9 mouse cellular contexts compared by ENCODE assay signal in genomic region chr10:24222911-24223310, GRCm38 (mm10). TPM values are rescaled to one million over a fixed set of nuclear protein-coding genes. Genes with fewer than 3 reads are reported as not detected.
DNase-seq lines count a peak whose midpoint lies in the region; ATAC-seq and TF ChIP-seq lines count a peak whose summit lies in the region.
"Had no signal": no experiment of that assay in that cellular context is flagged by ENCODE, and none has a peak within 500 bp of the region (broad histone marks: within the 10 kb centered on the region; RNA-seq: fewer than 3 reads in every experiment).

No protein-coding gene starts in this region.

- peak overlapping the region; percentile 64 for H3K4me2 ChIP-seq in heart, postnatal 0 days (ENCODE audit: low read depth, low read length)
- H3K4me2 ChIP-seq in embryonic facial prominence, embryonic 11.5 days (ENCODE audit: low read depth, low read length): peak overlapping the region; percentile 93
- H3K4me2 ChIP-seq in hindbrain, embryonic 16.5 days (ENCODE audit: low read length): peak overlapping the region; percentile 95
- peak overlapping the region; percentile 87 for H3K4me2 ChIP-seq in midbrain, embryonic 14.5 days (ENCODE audit: low read length)

- H3K9me3 ChIP-seq in heart, postnatal 0 days (replicated peaks; ENCODE audit: control insufficient read depth, low read length): no peaks in the 10 kb centered on the region
- H3K9me3 ChIP-seq in embryonic facial prominence, embryonic 11.5 days (replicated peaks; ENCODE audit: control insufficient read depth, low read length): no peaks in the 10 kb centered on the region
- no peaks in the 10 kb centered on the region for H3K9me3 ChIP-seq in hindbrain, embryonic 16.5 days (ENCODE audit: control insufficient read depth, low read length)
- H3K9me3 ChIP-seq in midbrain, embryonic 14.5 days (ENCODE audit: control insufficient read depth, low read length): no peaks in the 10 kb centered on the region

- peak overlapping the region; percentile 43 for H3K4me3 ChIP-seq in heart, postnatal 0 days (ENCODE audit: low read depth, low read length)
- peak overlapping the region; percentile 41 for H3K4me3 ChIP-seq in embryonic facial prominence, embryonic 11.5 days (ENCODE audit: low read depth, low read length)
- H3K4me3 ChIP-seq in hindbrain, embryonic 16.5 days (ENCODE audit: low read length): peak overlapping the region; percentile 52
- H3K4me3 ChIP-seq in midbrain, embryonic 14.5 days (replicated peaks; ENCODE audit: low read depth, low read length): peak overlapping the region; percentile 46
- no peak overlapping the region for H3K4me3 ChIP-seq in cerebellum, adult 2 months (replicated peaks; ENCODE audit: insufficient read depth, low read depth, low read length)

- no peak overlapping the region for H3K27ac ChIP-seq in heart, postnatal 0 days (ENCODE audit: low read depth)
- no peak overlapping the region for H3K27ac ChIP-seq in embryonic facial prominence, embryonic 11.5 days (replicated peaks; ENCODE audit: low read depth, low read length)
- H3K27ac ChIP-seq in hindbrain, embryonic 16.5 days (ENCODE audit: low read depth, low read length): no peak overlapping the region
- no peak overlapping the region for H3K27ac ChIP-seq in midbrain, embryonic 14.5 days (replicated peaks; ENCODE audit: low read depth, low read length)
- H3K27ac ChIP-seq in cerebellum, adult 2 months (ENCODE audit: insufficient read depth, low read length): no peak overlapping the region

- H3K36me3 ChIP-seq in heart, postnatal 0 days (replicated peaks; ENCODE audit: control insufficient read depth, insufficient read depth, low read length): no peaks in the 10 kb centered on the region
- H3K36me3 ChIP-seq in embryonic facial prominence, embryonic 11.5 days (replicated peaks; ENCODE audit: control insufficient read depth, insufficient read depth, low read depth, low read length): no peaks in the 10 kb centered on the region
- H3K36me3 ChIP-seq in hindbrain, embryonic 16.5 days (ENCODE audit: control insufficient read depth, insufficient read depth, low read length): no peaks in the 10 kb centered on the region
- H3K36me3 ChIP-seq in midbrain, embryonic 14.5 days (ENCODE audit: control insufficient read depth, insufficient read depth, low read length): no peaks in the 10 kb centered on the region

- peaks cover 7% of the 10 kb centered on the region; the same call in 1 of the 2 replicates for H3K4me1 ChIP-seq in heart, postnatal 0 days (ENCODE audit: control insufficient read depth, insufficient read depth)
- no peaks in the 10 kb centered on the region; the same call in 1 of the 2 replicates for H3K4me1 ChIP-seq in embryonic facial prominence, embryonic 11.5 days (ENCODE audit: control insufficient read depth, insufficient read depth, low read length)
- H3K4me1 ChIP-seq in hindbrain, embryonic 16.5 days (ENCODE audit: control insufficient read depth, insufficient read depth, low read depth, low read length): peaks cover 9% of the 10 kb centered on the region
- peaks cover 10% of the 10 kb centered on the region; the same call in 1 of the 2 replicates for H3K4me1 ChIP-seq in midbrain, embryonic 14.5 days (ENCODE audit: control insufficient read depth, insufficient read depth, low read length)
- no peaks in the 10 kb centered on the region for H3K4me1 ChIP-seq in cerebellum, adult 2 months (ENCODE audit: control insufficient read depth, insufficient read depth, low read length)

- no peak for DNase-seq in heart, postnatal 0 days (ENCODE audit: low spot score)
- DNase-seq in heart, adult 8-10 months (ENCODE audit: low spot score): no peak
- no peak for DNase-seq in embryonic facial prominence, embryonic 11.5 days (ENCODE audit: low spot score)
- DNase-seq in midbrain, embryonic 14.5 days: no peak
- no peak for DNase-seq in cerebellum, adult 2 months
- DNase-seq in gastrocnemius, adult 8-10 months (ENCODE audit: low spot score in 2 of 2): no peak

- TF ChIP-seq EP300 in heart, postnatal 0 days (IDR thresholded peaks at IDR 0.05; ENCODE audit: low read depth): no peak

- TF ChIP-seq POLR2A in cerebellum, adult 2 months (IDR thresholded peaks at IDR 0.05; ENCODE audit: borderline replicate concordance, insufficient read depth, low read length): no peak

- WGBS in heart, postnatal 0 days: 18% methylated on average over 6 of the region's 6 CpGs
- 15% methylated on average over 6 of the region's 6 CpGs for WGBS in embryonic facial prominence, embryonic 11.5 days
- 16% methylated on average over 6 of the region's 6 CpGs for WGBS in hindbrain, embryonic 16.5 days
- 6% methylated on average over 6 of the region's 6 CpGs for WGBS in midbrain, embryonic 14.5 days
- whole genome bisulfite sequencing in cerebellum, adult 2 months: 10% methylated on average over 6 of the region's 6 CpGs

- ATAC-seq in heart, postnatal 0 days (ENCODE audit: insufficient read depth, low read depth): no peak
- 0 out of 2 replicates have a peak, but pooled peaks have one; percentile 19 for ATAC-seq in embryonic facial prominence, embryonic 11.5 days (replicated peaks; ENCODE audit: insufficient number of reproducible peaks, low FRiP score, low TSS enrichment, low read depth)
- ATAC-seq in hindbrain, embryonic 16.5 days: no peak
- ATAC-seq in midbrain, embryonic 14.5 days (ENCODE audit: low FRiP score, low TSS enrichment): no peak
- no peak for ATAC-seq in cerebellum, adult (ENCODE audit: insufficient number of reproducible peaks, low FRiP score, low TSS enrichment)

- peaks cover 38% of the 10 kb centered on the region for H3K27me3 ChIP-seq in heart, postnatal 0 days (ENCODE audit: control insufficient read depth, insufficient read depth, low read length)
- peaks cover 21% of the 10 kb centered on the region for H3K27me3 ChIP-seq in embryonic facial prominence, embryonic 11.5 days (ENCODE audit: control insufficient read depth, insufficient read depth, low read length)
- peaks cover 16% of the 10 kb centered on the region for H3K27me3 ChIP-seq in hindbrain, embryonic 16.5 days (replicated peaks; ENCODE audit: control insufficient read depth, insufficient read depth, low read length)
- peaks cover 21% of the 10 kb centered on the region for H3K27me3 ChIP-seq in midbrain, embryonic 14.5 days (ENCODE audit: control insufficient read depth, insufficient read depth, low read length)
- no peaks in the 10 kb centered on the region; the same call in 1 of the 2 replicates for H3K27me3 ChIP-seq in cerebellum, adult 2 months (ENCODE audit: control insufficient read depth, insufficient read depth, low read length)
- H3K27me3 ChIP-seq: CH12.LX had no signal

- TF ChIP-seq CTCF in heart, postnatal 0 days (IDR thresholded peaks at IDR 0.05; ENCODE audit: low read depth): no peak
- no peak for TF ChIP-seq CTCF in cerebellum, adult 2 months (IDR thresholded peaks at IDR 0.05; ENCODE audit: borderline replicate concordance, insufficient read depth, low read depth, low read length)

- H3K9ac ChIP-seq in heart, postnatal 0 days (replicated peaks; ENCODE audit: low read depth, low read length): no peak overlapping the region
- no peak overlapping the region for H3K9ac ChIP-seq in embryonic facial prominence, embryonic 11.5 days (replicated peaks; ENCODE audit: low read length)
- H3K9ac ChIP-seq in hindbrain, embryonic 16.5 days (ENCODE audit: low read depth, low read length): no peak overlapping the region
- no peak overlapping the region; the same call in 1 of the 2 replicates for H3K9ac ChIP-seq in midbrain, embryonic 14.5 days (replicated peaks; ENCODE audit: low read length)

RNA-seq across cellular contexts. Expression of gene Moxd1, which starts 0.4 kb away (rescaled TPM):
- total RNA-seq in heart, postnatal 0 days (2014; rRNA removed; ENCODE audit: low replicate concordance): 0.46 and 3.2 TPM in 2 replicates
- 1.5 and 2.6 TPM in 2 replicates for polyA plus RNA-seq in heart, postnatal 0 days (2015; fragmentation: Nextera tagmentation; extraction: Ambion mirVana)
- under 1 TPM in 3 of 4 experiments, not detected in 1; 0.16 to 0.24 (median 0.19) TPM for total RNA-seq in heart, adult 8-10 months (2022)
- polyA plus RNA-seq in embryonic facial prominence, embryonic 11.5 days (2014; fragmentation: Nextera tagmentation; extraction: Ambion mirVana): 16.4 and 17.2 TPM in 2 replicates
- polyA plus RNA-seq in hindbrain, embryonic 16.5 days (2015; fragmentation: Nextera tagmentation; extraction: Ambion mirVana): 9.7 and 10.2 TPM in 2 replicates
- polyA plus RNA-seq in midbrain, embryonic 14.5 days (2014; fragmentation: Nextera tagmentation; extraction: Ambion mirVana): 0.26 and 2.7 TPM in 2 replicates
- polyA plus RNA-seq in cerebellum, adult 2 months (2012; rRNA removed): 1.7 and 3.5 TPM in 2 replicates
- 1 to 10 TPM in 1 of 4 experiments, under 1 TPM in 3; 0.07 to 1.5 (median 0.31) TPM for total RNA-seq in gastrocnemius, adult 8-10 months (2022)
- total RNA-seq: CH12.LX had no signal
